Mouse (Mus musculus): Measurements from ENCODE around the gene Tmem222.

DNA sequence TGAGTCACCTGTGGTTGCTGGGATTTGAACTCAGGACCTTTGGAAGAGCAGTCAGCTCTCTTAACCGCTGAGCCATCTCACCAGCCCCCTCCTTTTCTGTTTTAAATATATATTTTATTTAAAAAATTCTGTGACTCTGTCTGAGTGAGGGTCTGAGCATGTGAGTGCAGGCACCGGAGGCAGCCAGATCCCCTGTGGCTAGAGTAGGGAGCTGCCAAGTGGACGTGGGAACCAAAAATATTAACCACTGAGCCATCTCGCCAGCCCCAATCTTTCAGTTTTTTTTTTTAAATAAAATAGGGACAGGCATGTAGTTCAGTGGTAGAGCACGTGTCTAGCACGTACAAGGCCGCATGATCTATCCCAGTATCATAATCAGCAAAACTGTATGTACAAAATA lies 27.2 kb upstream of the Tmem222 start:
- no peak for TF ChIP-seq CTCF (IDR thresholded peaks at IDR 0.05; ENCODE audit: extremely low read depth, insufficient read depth, insufficient read length, insufficient replicate concordance)
- TF ChIP-seq POLR2A (IDR thresholded peaks at IDR 0.05; ENCODE audit: low read depth, low read length) = no peak

Data from spleen, adult 2 months (tissue).